Mouse (Mus musculus): ENCODE measurements at regions not wholly inside any gene's neighbourhood (a gene's known extent, or its start where the extent isn't known, plus 50 kb on each side); places are given as distances from the start of the nearest gene placed in this dataset.

GRCm38 (mm10) chr12:29222099-29222498, 306.1 kb upstream of the Myt1l start:
- no peak for DNase-seq

DNA sequence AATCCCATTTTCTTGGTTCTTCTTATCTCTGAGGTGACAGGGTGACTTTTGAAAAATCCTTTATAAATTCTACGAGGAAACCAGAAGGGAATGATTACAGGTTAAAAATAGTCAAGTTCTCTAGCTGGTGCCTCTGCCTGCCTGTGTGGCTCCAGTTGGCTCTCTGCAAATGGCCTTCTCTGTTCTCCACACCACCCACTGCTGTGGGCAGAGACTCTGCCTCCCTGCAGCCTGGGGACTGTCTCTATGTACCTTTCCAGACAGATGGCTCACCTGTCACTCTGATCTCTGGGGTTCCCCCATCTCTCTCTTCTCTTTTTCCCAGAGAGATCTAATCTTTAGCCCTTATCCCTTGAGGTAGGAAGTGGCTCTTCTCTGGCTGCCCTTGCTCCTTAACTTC, 302.2 kb upstream of the Myt1l start:
- peak; percentile 10 for DNase-seq

- peak; percentile 31 for DNase-seq
Observed at GRCm38 (mm10) chr12:29232492-29233447, 295.4 kb upstream of the Myt1l start.

DNA sequence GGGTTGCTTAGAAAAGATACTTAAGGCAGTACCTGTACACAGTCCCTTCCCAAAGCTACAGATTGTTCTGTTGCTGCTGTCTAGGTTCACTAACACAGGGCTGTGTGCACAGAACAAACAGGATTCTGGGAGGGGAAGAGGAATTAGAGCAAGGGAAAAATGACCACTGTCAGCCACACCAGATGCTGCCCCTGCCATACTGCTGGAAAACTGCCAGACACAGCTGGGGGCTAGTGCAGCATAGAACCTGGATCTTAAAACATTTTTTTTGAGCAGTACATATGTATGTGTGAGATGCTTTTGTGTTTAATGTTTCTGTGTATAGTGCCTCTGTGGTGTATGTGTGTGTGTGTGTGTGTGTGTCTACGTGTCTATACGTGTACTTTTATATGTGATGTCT, 291.7 kb upstream of the Myt1l start:
- no peak for DNase-seq

- no peak for DNase-seq
Observed at GRCm38 (mm10) chr12:29237516-29237915, 290.7 kb upstream of the Myt1l start.

DNA sequence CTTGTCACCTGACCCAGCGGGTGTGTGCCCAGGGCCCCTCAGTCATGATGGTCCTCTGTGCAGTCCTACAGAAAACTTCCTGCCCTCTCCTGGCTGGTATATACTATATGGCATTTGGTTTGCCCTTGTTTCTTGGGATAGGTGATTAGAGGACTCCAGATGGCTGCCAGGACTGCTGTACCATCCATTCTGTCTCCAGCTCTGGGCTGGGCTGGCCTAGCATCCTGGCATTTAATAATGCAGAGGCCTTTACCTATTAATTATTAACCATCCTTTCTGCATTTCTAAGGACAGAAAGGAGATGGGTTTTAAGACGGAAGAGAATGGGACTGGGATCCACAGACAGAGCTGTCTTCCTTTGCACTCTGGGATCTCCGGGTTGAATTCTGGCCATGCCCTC, 288.7 kb upstream of the Myt1l start:
- DNase-seq = no peak

DNA sequence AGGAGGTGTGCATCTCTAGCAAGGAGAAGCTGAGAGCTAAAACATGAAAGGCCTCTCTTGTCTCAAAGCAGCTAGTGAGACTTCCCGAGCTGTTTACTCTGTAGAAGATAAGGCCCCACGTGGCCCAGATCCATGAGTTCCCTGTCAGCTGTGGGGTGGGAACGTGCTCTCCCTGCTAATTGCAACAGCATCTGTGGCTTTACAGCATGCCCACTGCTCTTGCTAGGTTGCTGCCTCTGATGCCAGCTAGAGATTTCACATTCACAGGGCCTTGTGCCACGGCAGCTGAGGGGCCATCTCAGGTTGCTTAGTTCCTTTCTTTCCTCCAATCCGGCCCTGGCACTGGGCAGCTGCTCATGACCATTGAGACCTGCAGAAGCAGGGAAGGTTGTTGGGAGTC, 288.2 kb upstream of the Myt1l start:
- DNase-seq = peak; percentile 45

GRCm38 (mm10) chr12:29243087-29243486, 285.1 kb upstream of the Myt1l start:
- no peak for DNase-seq

DNA sequence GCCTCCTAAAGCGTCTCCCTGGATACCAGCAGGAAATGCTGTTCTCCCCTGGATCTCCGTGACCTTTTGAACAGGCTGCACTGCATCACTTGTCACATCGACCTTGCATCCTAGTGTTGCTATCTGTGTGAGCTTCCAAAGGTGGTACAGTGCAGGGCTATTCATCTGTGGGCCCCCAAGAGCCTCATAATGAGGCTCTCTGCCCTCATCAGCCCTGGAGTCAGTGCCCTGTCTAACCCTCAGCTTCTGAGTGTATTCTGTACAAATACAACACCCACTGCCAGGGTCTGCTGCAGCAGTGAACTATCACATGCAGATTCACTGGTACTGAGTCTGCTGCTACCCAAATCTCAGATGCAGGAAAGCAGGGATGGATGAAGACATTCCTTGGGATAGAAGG, 282.1 kb upstream of the Myt1l start:
- DNase-seq = no peak

DNA sequence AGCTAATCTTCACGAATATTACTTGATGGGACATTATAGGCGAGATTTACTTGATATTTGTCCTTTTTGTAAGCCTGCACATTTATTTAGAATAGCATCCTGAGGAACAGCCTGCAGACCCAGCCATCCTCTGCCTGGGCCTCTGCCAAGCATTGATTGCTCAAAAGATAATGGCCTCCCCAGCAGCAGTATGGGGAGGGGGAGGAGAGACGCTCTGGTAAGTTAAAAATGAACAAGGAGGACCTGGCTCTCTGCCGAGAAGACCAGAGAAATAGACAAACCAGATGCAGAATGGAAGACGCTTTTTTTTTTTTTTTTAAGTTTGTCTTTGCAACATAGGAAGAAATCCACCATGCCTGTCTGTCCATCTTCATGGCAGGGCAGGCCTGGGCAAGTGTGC, 280.8 kb upstream of the Myt1l start:
- peak; percentile 25 for DNase-seq

GRCm38 (mm10) chr12:29248459-29248858, 279.7 kb upstream of the Myt1l start:
- no peak for DNase-seq

DNA sequence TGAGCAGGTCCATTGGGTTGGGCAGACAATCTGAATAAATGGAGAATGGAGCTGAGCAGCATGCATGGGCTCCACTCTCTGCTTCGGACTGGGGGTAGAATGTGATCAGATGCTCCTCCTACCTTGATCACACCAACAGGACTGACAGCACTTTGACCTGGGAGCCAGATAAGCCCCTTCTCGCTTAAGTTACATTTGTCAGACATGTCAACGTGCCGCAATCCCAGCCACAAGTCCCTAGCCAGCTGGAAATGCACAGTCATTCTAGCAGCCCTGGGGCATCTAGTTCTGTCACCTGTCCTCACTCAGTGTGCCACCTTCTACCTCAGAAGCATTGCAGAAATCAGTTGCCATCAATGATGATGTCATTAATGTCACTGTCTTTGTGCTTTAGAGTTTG, 272.1 kb upstream of the Myt1l start:
- DNase-seq = no peak

DNA sequence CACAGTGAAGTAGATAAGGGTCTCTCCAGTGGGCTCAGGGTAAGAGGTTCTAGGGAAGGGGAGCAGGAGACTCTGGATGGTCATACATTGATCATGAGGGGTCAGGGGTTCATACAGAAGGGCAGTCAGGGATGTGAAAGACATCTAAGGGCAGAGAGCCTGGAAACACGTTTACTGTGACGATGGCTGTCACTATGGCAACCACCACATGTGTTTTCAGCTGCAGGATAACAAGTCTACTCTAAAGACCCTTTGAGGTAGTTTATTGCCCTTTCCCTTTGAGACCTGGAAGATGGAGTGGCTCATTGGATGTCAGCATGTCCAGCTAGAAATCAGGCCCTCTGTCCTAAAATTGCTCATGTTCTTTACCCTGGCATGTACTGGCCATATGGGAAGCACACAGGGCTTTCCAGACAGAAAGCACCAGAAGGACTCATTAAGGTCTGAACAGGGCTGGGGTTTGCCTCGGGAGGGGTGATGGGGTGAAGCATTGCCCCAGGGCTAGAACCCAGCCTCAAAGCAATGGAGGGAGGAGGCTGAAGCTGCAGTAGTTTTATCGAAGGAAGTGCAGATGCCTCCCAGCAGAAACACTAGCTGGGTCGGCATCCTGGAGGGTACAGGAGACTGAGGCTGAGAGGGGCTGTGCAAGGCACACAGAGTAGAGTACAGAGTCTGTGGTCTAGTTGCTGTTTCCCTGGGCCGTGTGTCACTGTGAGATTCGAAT, 271.0 kb upstream of the Myt1l start:
- DNase-seq = no peak

DNA sequence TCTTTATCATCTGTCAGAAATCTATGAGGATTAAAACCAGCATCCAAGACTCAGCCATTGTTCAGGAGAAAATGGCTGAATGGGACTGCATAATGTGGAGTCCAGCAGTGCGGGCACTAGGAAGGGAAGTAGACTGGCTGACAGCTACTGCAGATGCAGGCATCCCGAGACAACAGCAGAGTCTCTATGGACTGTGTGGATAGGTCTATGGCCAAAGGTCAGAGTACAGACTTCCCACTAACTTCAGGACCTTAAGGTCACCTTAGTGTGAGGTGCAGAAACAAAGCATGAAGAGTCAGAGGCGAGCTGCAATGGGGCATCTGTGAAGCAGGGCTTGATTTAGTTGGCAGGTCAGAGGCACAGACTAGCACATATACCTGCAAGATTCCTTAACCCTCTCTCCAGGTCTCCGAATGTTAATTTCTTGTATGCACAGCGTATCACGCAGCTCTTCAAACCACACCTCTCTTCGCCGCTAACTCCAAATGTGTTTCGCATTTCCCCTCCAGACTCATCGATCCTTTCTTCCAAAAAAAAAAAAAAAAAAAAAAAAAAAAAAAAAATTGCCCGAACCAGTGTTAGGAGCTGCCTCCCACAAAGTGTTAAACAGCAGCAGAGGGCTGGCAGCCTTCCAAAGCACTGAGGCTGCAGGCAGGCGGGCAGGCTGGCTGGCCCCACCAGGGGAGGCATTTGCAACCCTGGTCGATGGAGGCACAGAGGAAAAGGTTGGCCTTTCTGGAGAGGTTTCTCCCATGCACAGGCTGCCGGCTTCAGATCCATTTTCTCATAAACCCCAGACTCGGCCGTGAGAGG, 270.2 kb upstream of the Myt1l start:
- DNase-seq = peak; percentile 30

DNA sequence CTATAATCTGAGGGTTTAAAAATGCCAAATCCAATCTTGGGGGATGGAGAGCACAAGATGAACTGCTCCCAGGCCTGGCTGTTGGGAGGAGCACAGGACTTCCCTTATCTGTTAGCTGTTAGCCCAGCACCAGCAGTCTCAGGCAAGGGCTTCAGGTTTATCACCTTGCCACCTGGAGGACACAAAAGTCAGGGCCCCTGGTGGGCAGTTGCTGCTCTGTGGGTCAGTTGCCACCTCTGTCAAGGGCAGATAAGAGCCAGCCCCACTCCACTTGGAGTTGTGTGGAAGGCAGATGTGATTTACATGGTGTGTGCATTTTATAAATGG, 269.7 kb upstream of the Myt1l start:
- no peak for DNase-seq

- DNase-seq = no peak
Observed at GRCm38 (mm10) chr12:29258966-29259365, 269.2 kb upstream of the Myt1l start.

DNA sequence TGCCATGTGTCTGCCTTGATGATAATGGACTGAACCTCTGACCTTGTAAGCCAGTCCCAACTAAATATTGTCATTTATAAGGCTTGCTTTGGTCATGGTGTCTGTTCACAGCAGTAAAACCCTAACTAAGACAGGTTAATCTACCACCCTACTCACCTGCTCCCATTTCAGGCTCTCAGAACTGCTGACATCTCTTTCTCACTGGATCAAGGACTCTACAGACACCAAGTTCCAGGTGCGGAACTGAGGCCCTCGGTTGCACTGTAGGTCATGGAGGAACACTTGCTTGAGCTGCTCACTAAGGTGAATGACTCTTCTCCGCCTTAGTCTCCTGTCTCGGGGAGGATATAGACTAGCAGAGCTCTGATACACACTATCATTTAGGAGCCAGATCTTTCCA, 254.0 kb upstream of the Myt1l start:
- DNase-seq = no peak

GRCm38 (mm10) chr12:29275676-29276075, 252.5 kb upstream of the Myt1l start:
- no peak for DNase-seq

GRCm38 (mm10) chr12:29279631-29280080, 248.5 kb upstream of the Myt1l start:
- DNase-seq = no peak

- peak; percentile 40 for DNase-seq
Observed at GRCm38 (mm10) chr12:29280081-29280788, 247.9 kb upstream of the Myt1l start.

DNA sequence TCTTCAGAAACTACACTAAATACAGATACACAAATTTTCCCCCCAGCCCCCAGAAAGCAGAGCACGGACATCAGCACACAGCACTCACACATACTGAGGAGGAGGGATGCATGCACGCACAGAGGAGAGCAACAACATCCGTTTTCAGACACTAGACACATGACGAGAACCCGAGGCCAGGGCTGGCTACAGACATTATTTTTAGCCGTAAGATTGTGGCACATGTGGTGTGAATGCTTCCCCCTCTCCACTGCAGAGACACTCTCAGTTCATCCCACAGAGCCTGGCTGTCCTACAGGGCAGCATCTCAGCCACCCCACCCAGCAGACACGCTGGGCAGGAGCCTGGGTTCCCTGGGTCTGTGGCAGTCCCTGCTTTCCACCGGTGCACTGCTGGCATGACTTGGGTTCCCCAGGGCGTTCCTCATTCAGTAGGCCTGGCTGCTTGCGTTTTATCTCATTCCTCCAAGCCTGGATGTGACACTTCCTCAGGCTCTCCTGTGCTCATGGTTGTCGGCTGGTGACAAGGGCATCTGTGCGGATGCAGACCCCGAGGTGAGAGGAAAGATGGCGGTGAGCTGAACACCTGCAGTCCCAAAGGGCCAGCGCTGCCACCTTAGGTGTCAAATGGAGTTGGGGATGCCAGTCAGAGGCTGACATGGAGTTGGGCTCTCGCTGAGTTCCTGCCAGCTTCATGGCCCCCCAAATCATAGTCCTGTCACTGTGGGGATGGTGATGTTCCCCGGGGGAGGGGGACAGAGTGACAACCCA, 247.1 kb upstream of the Myt1l start:
- peak; percentile 54 for DNase-seq

- DNase-seq = no peak
Observed at GRCm38 (mm10) chr12:29288801-29289200, 239.4 kb upstream of the Myt1l start.
